Mouse (Mus musculus): ENCODE measurements around the gene Fam234b.

GRCm38 (mm10) chr6:135278302-135278701 is 80.5 kb downstream of the Fam234b start:
- TF ChIP-seq CTCF (IDR thresholded peaks at IDR 0.05; ENCODE audit: borderline replicate concordance, extremely low read depth, insufficient read depth, insufficient read length) (no peak), POLR2A (IDR thresholded peaks at IDR 0.05; ENCODE audit: borderline replicate concordance, extremely low read depth, insufficient read depth, insufficient read length, poor library complexity, severe bottlenecking) (no peak)
